Mouse (Mus musculus) layer of hippocampus, adult 6 months (tissue): ENCODE data around the gene Fam107b. TPM values are rescaled to one million over a fixed set of nuclear protein-coding genes. Genes with fewer than 3 reads are reported as not detected.

Experiments used
- long read RNA-seq, 2 experiments: library from polyadenylated mRNA; unstranded; transcript quantifications; one replicate each; pipeline ENCODE4 v2.0.0; 2019 to 2020
- polyA plus RNA-seq: library from polyadenylated mRNA; unstranded; fragments of <200 nt; fragmentation: Nextera tagmentation; gene quantifications from 2 replicates; pipeline ENCODE4 v1.2.3, GENCODE M21; 2021

Gene Fam107b
- polyA plus RNA-seq = 4.7 and 5.1 TPM in 2 replicates
- long read RNA-seq, experiment 1, transcript Fam107b-201 (4 exons, 3,156 nt) = major isoform, 8 of 13 reads
- long read RNA-seq, experiment 1, partial matches to known transcripts = 0 of 13 reads
- long read RNA-seq, experiment 1, other reads (novel, unspliced or antisense) = 5 of 13 reads
- long read RNA-seq, experiment 2, transcript Fam107b-201 (4 exons, 3,156 nt) = major isoform, 45 of 55 reads
- long read RNA-seq, experiment 2, partial matches to known transcripts = 1 of 55 reads
- long read RNA-seq, experiment 2, other reads (novel, unspliced or antisense) = 9 of 55 reads

GRCm38 (mm10) chr2:3570186-3570585 lies at the start of gene Fam107b:
Gene Fam107b (plus strand): TSS chr2:3570488.

Other genes with a start within 250 kb of the Fam107b start
- gene Rpp38, start 237.8 kb upstream of the Fam107b start, polyA plus RNA-seq = 11.7 and 14.4 TPM in 2 replicates
- 2.2 and 2.7 TPM in 2 replicates for gene Acbd7, start 234.3 kb upstream of the Fam107b start, polyA plus RNA-seq
- not detected in 2 replicates for gene Olah, start 173.3 kb upstream of the Fam107b start, polyA plus RNA-seq
- gene Meig1, start 147.8 kb upstream of the Fam107b start, polyA plus RNA-seq = 34.4 and 55.5 TPM in 2 replicates
- gene Dclre1c, start 146.4 kb upstream of the Fam107b start, polyA plus RNA-seq = 4.0 and 4.6 TPM in 2 replicates
- 1.8 and 2.1 TPM in 2 replicates for gene Suv39h2, start 95.5 kb upstream of the Fam107b start, polyA plus RNA-seq
- gene Gm45902, start 57.7 kb upstream of the Fam107b start, polyA plus RNA-seq = 0.73 and 0.74 TPM in 2 replicates
- 33.2 and 36.7 TPM in 2 replicates for gene Hspa14, start 57.7 kb upstream of the Fam107b start, polyA plus RNA-seq
- gene Cdnf, start 57.5 kb upstream of the Fam107b start, polyA plus RNA-seq = 0.09 and 0.20 TPM in 2 replicates